Mouse (Mus musculus): ENCODE measurements around the gene Spata32. TPM values are rescaled to one million over a fixed set of nuclear protein-coding genes. Genes with fewer than 3 reads are reported as not detected.
"Not testable (repeated sequence)": the region's sequence is repeated elsewhere in the genome, so short reads cannot be mapped to it uniquely, and the experiment has no call there.

Spata32 gene
- total and polyA plus RNA-seq, 2 experiments from 2014 or later, result 1.5 to 1.6 TPM

GRCm38 (mm10) chr11:103234447-103234846, 16.2 kb upstream of the Spata32 start:
- Histone ChIP-seq H3K36me3 (ENCODE audit: insufficient read depth, low read length) (peaks cover 31% of the 10 kb centered on the region), H3K4me2 (ENCODE audit: low read depth, low read length) (no peak overlapping the region), H3K27ac (0 out of 2 replicates have a peak overlapping the region, but pooled peaks have one; percentile 22), H3K27me3 (ENCODE audit: insufficient read depth, low read length) (no peaks in the 10 kb centered on the region), H3K4me3 (ENCODE audit: low read length) (no peak overlapping the region), H3K4me1 (ENCODE audit: insufficient read depth, low read length) (no peaks in the 10 kb centered on the region), H3K9ac (replicated peaks; ENCODE audit: low read length) (no peak overlapping the region), H3K9me3 (ENCODE audit: low read length) (no peaks in the 10 kb centered on the region)
- peak; percentile 46 for ATAC-seq
- TF ChIP-seq CTCF (IDR thresholded peaks at IDR 0.05; ENCODE audit: low read depth), result no peak
- 48% methylated on average over 1 of the region's 1 CpGs for WGBS
- peak; percentile 60 for DNase-seq (ENCODE audit: low spot score)

- Histone ChIP-seq H3K9ac (replicated peaks; ENCODE audit: low read length) (no peak overlapping the region), H3K4me3 (ENCODE audit: low read length) (no peak overlapping the region), H3K4me2 (ENCODE audit: low read depth, low read length) (no peak overlapping the region), H3K36me3 (ENCODE audit: insufficient read depth, low read length) (peaks cover 25% of the 10 kb centered on the region), H3K9me3 (ENCODE audit: low read length) (no peaks in the 10 kb centered on the region), H3K4me1 (ENCODE audit: insufficient read depth, low read length) (no peaks in the 10 kb centered on the region), H3K27me3 (ENCODE audit: insufficient read depth, low read length) (no peaks in the 10 kb centered on the region), H3K27ac (no peak overlapping the region)
- WGBS, result 28% methylated on average over 7 of the region's 7 CpGs
- no peak for ATAC-seq
- TF ChIP-seq CTCF (IDR thresholded peaks at IDR 0.05; ENCODE audit: low read depth), result peak; percentile 91
- peak; percentile 88 for DNase-seq (ENCODE audit: low spot score)
Observed at GRCm38 (mm10) chr11:103232966-103233365, 14.7 kb upstream of the Spata32 start.

GRCm38 (mm10) chr11:103231367-103231766, 13.1 kb upstream of the Spata32 start:
- ATAC-seq, result no peak
- WGBS, result 95% methylated on average over 7 of the region's 7 CpGs

GRCm38 (mm10) chr11:103230626-103231025, 12.4 kb upstream of the Spata32 start:
- peaks cover 37% of the 10 kb centered on the region for H3K36me3 ChIP-seq (ENCODE audit: insufficient read depth, low read length)
- H3K27ac ChIP-seq, result no peak overlapping the region
- 91% methylated on average over 19 of the region's 19 CpGs for WGBS
- no peaks in the 10 kb centered on the region for H3K27me3 ChIP-seq (ENCODE audit: insufficient read depth, low read length)
- no peaks in the 10 kb centered on the region for H3K4me1 ChIP-seq (ENCODE audit: insufficient read depth, low read length)
- no peak overlapping the region for H3K4me3 ChIP-seq (ENCODE audit: low read length)
- ATAC-seq (no peak), DNase-seq (ENCODE audit: low spot score) (no peak)
- H3K9me3 ChIP-seq (ENCODE audit: low read length), result no peaks in the 10 kb centered on the region
- H3K4me2 ChIP-seq (ENCODE audit: low read depth, low read length), result no peak overlapping the region
- no peak overlapping the region for H3K9ac ChIP-seq (replicated peaks; ENCODE audit: low read length)
- TF ChIP-seq CTCF (IDR thresholded peaks at IDR 0.05; ENCODE audit: low read depth), result no peak

More at GRCm38 (mm10) chr11:103231367-103231766, 13.1 kb upstream of the Spata32 start:
- Histone ChIP-seq H3K9ac (replicated peaks; ENCODE audit: low read length) (no peak overlapping the region), H3K36me3 (ENCODE audit: insufficient read depth, low read length) (peaks cover 35% of the 10 kb centered on the region), H3K4me3 (ENCODE audit: low read length) (no peak overlapping the region), H3K4me2 (ENCODE audit: low read depth, low read length) (no peak overlapping the region), H3K27me3 (ENCODE audit: insufficient read depth, low read length) (no peaks in the 10 kb centered on the region), H3K4me1 (ENCODE audit: insufficient read depth, low read length) (no peaks in the 10 kb centered on the region), H3K27ac (no peak overlapping the region), H3K9me3 (ENCODE audit: low read length) (no peaks in the 10 kb centered on the region)
- DNase-seq (ENCODE audit: low spot score), result no peak
- no peak for TF ChIP-seq CTCF (IDR thresholded peaks at IDR 0.05; ENCODE audit: low read depth)

GRCm38 (mm10) chr11:103229608-103230007, 11.4 kb upstream of the Spata32 start:
- Histone ChIP-seq H3K9me3 (ENCODE audit: low read length) (no peaks in the 10 kb centered on the region), H3K27me3 (ENCODE audit: insufficient read depth, low read length) (no peaks in the 10 kb centered on the region), H3K4me1 (ENCODE audit: insufficient read depth, low read length) (no peaks in the 10 kb centered on the region), H3K27ac (no peak overlapping the region), H3K36me3 (ENCODE audit: insufficient read depth, low read length) (peaks cover 40% of the 10 kb centered on the region), H3K9ac (replicated peaks; ENCODE audit: low read length) (no peak overlapping the region), H3K4me2 (ENCODE audit: low read depth, low read length) (no peak overlapping the region), H3K4me3 (ENCODE audit: low read length) (no peak overlapping the region)
- no peak for ATAC-seq
- WGBS, result 94% methylated on average over 2 of the region's 2 CpGs
- DNase-seq (ENCODE audit: low spot score), result no peak
- TF ChIP-seq CTCF (IDR thresholded peaks at IDR 0.05; ENCODE audit: low read depth), result peak; percentile 36; the same call in 1 of the 2 replicates

GRCm38 (mm10) chr11:103223951-103224456, 5.8 kb upstream of the Spata32 start:
- H3K36me3 ChIP-seq (ENCODE audit: insufficient read depth, low read length), result peaks cover 46% of the 10 kb centered on the region
- 0 out of 2 replicates have a peak overlapping the region, but pooled peaks have one; percentile 15 for H3K27ac ChIP-seq
- 59% methylated on average over 18 of the region's 18 CpGs for WGBS
- ATAC-seq (no peak), DNase-seq (ENCODE audit: low spot score) (no peak)
- H3K4me2 ChIP-seq (ENCODE audit: low read depth, low read length), result no peak overlapping the region
- H3K4me3 ChIP-seq (ENCODE audit: low read length), result no peak overlapping the region
- H3K9ac ChIP-seq (replicated peaks; ENCODE audit: low read length), result no peak overlapping the region
- no peaks in the 10 kb centered on the region for H3K9me3 ChIP-seq (ENCODE audit: low read length)
- TF ChIP-seq CTCF (IDR thresholded peaks at IDR 0.05; ENCODE audit: low read depth), result no peak
- no peaks in the 10 kb centered on the region for H3K27me3 ChIP-seq (ENCODE audit: insufficient read depth, low read length)
- H3K4me1 ChIP-seq (ENCODE audit: insufficient read depth, low read length), result no peaks in the 10 kb centered on the region

- Histone ChIP-seq H3K9ac (replicated peaks; ENCODE audit: low read length) (no peak overlapping the region), H3K4me2 (ENCODE audit: low read depth, low read length) (no peak overlapping the region), H3K27ac (no peak overlapping the region), H3K4me3 (ENCODE audit: low read length) (no peak overlapping the region), H3K27me3 (ENCODE audit: insufficient read depth, low read length) (no peaks in the 10 kb centered on the region), H3K4me1 (ENCODE audit: insufficient read depth, low read length) (no peaks in the 10 kb centered on the region), H3K36me3 (ENCODE audit: insufficient read depth, low read length) (peaks cover 45% of the 10 kb centered on the region), H3K9me3 (ENCODE audit: low read length) (no peaks in the 10 kb centered on the region)
- WGBS, result 83% methylated on average over 10 of the region's 10 CpGs
- ATAC-seq, result no peak
- no peak for TF ChIP-seq CTCF (IDR thresholded peaks at IDR 0.05; ENCODE audit: low read depth)
- no peak for DNase-seq (ENCODE audit: low spot score)
Observed at GRCm38 (mm10) chr11:103223444-103223843, 5.2 kb upstream of the Spata32 start.

- DNase-seq (ENCODE audit: low spot score); H3K4me1 ChIP-seq (ENCODE audit: insufficient read depth, low read length); H3K9me3 ChIP-seq (ENCODE audit: low read length); H3K27ac ChIP-seq; H3K27me3 ChIP-seq (ENCODE audit: insufficient read depth, low read length); H3K4me3 ChIP-seq (ENCODE audit: low read length); H3K4me2 ChIP-seq (ENCODE audit: low read depth, low read length); H3K9ac ChIP-seq (replicated peaks; ENCODE audit: low read length); ATAC-seq: not testable (repeated sequence)
- H3K36me3 ChIP-seq (ENCODE audit: insufficient read depth, low read length), result peaks cover 45% of the 10 kb centered on the region
- WGBS, result 94% methylated on average over 3 of the region's 4 CpGs
Observed at GRCm38 (mm10) chr11:103222718-103223117, 4.5 kb upstream of the Spata32 start.
